Mouse (Mus musculus): Measurements from ENCODE around the gene Cma1. TPM values are rescaled to one million over a fixed set of nuclear protein-coding genes. Genes with fewer than 3 reads are reported as not detected.

Gene Cma1
- polyA plus RNA-seq, 1 experiment from 2014 or later, result 0.67 TPM

DNA sequence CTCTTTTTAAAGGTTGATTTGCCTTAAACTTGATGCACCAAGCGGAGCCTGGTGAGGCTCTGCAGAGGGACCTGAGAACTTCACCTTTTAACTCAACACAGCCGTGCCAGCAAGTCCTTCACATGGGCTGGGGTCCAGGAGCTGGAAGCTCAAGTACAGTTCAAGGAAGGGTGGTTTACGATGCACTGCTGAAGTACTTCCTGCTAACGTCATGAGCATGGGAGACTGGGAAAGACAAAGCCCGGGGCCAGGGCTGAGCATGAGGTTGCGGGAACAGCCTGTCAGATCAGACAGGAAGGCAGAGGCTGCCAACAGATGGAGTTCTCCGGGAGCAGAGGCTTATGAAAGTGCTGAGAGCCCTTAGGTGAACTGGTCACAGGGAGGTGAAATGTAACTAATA lies 10.9 kb downstream of the Cma1 start:
- Histone ChIP-seq H3K4me3 (ENCODE audit: low read depth, low read length) (no peak overlapping the region), H3K9ac (ENCODE audit: low read depth, low read length) (no peak overlapping the region), H3K9me3 (replicated peaks; ENCODE audit: control insufficient read depth, low read length) (no peaks in the 10 kb centered on the region), H3K36me3 (ENCODE audit: control insufficient read depth, insufficient read depth) (no peaks in the 10 kb centered on the region), H3K4me2 (ENCODE audit: low read depth, low read length) (no peak overlapping the region), H3K4me1 (ENCODE audit: control insufficient read depth, low read depth, low read length) (no peaks in the 10 kb centered on the region), H3K27me3 (ENCODE audit: control insufficient read depth, insufficient read depth, low read depth, low read length) (no peaks in the 10 kb centered on the region), H3K27ac (ENCODE audit: low read length) (no peak overlapping the region)
- WGBS (ENCODE audit: insufficient replicate concordance), result 34% methylated on average over 7 of the region's 7 CpGs
- ATAC-seq (ENCODE audit: low read depth), result no peak

- H3K36me3 ChIP-seq (ENCODE audit: control insufficient read depth, insufficient read depth), result no peaks in the 10 kb centered on the region
- no peaks in the 10 kb centered on the region for H3K4me1 ChIP-seq (ENCODE audit: control insufficient read depth, low read depth, low read length)
- no peak overlapping the region for H3K9ac ChIP-seq (ENCODE audit: low read depth, low read length)
- no peak overlapping the region for H3K4me2 ChIP-seq (ENCODE audit: low read depth, low read length)
- H3K27me3 ChIP-seq (ENCODE audit: control insufficient read depth, insufficient read depth, low read depth, low read length), result no peaks in the 10 kb centered on the region
- ATAC-seq (ENCODE audit: low read depth), result no peak
- no peak overlapping the region for H3K4me3 ChIP-seq (ENCODE audit: low read depth, low read length)
- no peaks in the 10 kb centered on the region for H3K9me3 ChIP-seq (replicated peaks; ENCODE audit: control insufficient read depth, low read length)
- WGBS (ENCODE audit: insufficient replicate concordance), result 31% methylated on average over 12 of the region's 12 CpGs
- no peak overlapping the region for H3K27ac ChIP-seq (ENCODE audit: low read length)
These were observed 15.0 kb downstream of the Cma1 start for GRCm38 (mm10) chr14:55929263-55929997.

DNA sequence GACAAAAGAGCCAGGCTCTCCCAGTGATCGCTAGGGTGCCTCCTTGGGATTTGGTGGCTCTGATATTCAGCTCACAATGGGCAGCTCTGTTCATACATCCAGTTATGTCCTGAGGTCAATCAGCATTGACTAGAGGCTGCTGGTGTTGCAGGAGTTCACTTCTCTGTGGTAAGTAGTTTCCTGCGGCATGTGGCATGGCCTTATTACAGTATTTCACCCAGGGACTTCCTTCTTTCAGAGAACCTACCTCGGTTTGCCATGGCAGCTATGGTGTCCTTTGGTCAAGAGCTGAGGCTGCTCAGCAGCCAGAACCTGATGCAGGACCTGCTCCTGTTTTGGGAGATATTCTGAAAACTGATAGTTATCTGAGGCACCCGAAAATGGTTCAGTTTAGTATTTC lies 17.6 kb downstream of the Cma1 start:
- no peaks in the 10 kb centered on the region for H3K27me3 ChIP-seq (ENCODE audit: control insufficient read depth, insufficient read depth, low read depth, low read length)
- H3K4me3 ChIP-seq (ENCODE audit: low read depth, low read length), result no peak overlapping the region

DNA sequence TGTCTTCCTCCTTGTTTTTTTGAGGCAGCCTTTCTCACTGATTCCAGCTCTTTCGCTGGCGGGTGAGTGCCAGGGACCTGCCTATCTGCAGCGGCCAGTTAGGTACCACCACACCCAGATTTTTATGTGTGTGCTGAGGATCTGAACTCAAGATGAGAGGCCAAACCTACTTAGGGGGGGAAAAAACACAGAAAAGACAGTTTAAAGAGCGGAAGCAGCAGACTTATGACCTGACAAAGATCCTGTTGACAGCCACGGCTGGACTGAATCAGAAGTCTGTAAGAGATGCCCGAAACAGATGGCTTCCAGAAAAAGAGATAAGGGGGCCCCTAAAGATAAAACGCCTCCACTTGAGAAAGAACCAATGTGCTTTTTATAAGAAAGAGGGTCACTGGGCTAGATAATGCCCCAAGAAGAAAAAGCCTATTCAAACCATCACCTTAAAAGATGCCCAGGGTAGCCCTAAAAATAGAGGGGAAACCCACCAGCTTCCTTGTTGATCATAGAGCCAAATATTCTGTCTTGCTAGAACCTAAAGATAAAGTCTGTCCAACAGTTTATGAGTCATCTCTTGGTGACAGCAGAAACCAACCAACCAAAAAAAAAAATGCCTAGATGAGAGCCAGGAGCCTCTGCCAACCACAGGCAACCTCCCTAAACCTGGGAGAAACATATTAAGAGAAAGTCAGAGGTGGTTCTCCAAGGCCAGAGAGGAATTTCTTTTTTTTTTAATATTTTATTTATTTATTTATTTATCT lies 21.8 kb downstream of the Cma1 start:
- 0 out of 2 replicates have a peak overlapping the region, but pooled peaks have one; percentile 4 for H3K4me3 ChIP-seq (ENCODE audit: low read depth, low read length)
- ATAC-seq (ENCODE audit: low read depth), result peak; percentile 83
- 13% methylated on average over 7 of the region's 7 CpGs for WGBS (ENCODE audit: insufficient replicate concordance)
- peak overlapping the region; percentile 34 for H3K4me2 ChIP-seq (ENCODE audit: low read depth, low read length)
- H3K27me3 ChIP-seq (ENCODE audit: control insufficient read depth, insufficient read depth, low read depth, low read length), result no peaks in the 10 kb centered on the region
- H3K4me1 ChIP-seq (ENCODE audit: control insufficient read depth, low read depth, low read length), result peaks cover 17% of the 10 kb centered on the region
- H3K36me3 ChIP-seq (ENCODE audit: control insufficient read depth, insufficient read depth), result no peaks in the 10 kb centered on the region
- H3K9ac ChIP-seq (ENCODE audit: low read depth, low read length), result no peak overlapping the region
- no peaks in the 10 kb centered on the region for H3K9me3 ChIP-seq (replicated peaks; ENCODE audit: control insufficient read depth, low read length)
- peak overlapping the region; percentile 45 for H3K27ac ChIP-seq (ENCODE audit: low read length)

More for the DNA sequence above, 17.6 kb downstream of the Cma1 start:
- peaks cover 14% of the 10 kb centered on the region for H3K4me1 ChIP-seq (ENCODE audit: control insufficient read depth, low read depth, low read length)
- no peak for ATAC-seq (ENCODE audit: low read depth)
- no peaks in the 10 kb centered on the region for H3K36me3 ChIP-seq (ENCODE audit: control insufficient read depth, insufficient read depth)
- H3K9ac ChIP-seq (ENCODE audit: low read depth, low read length), result no peak overlapping the region
- H3K9me3 ChIP-seq (replicated peaks; ENCODE audit: control insufficient read depth, low read length), result no peaks in the 10 kb centered on the region
- H3K4me2 ChIP-seq (ENCODE audit: low read depth, low read length), result no peak overlapping the region
- H3K27ac ChIP-seq (ENCODE audit: low read length), result no peak overlapping the region
- WGBS (ENCODE audit: insufficient replicate concordance), result 36% methylated on average over 4 of the region's 4 CpGs

DNA sequence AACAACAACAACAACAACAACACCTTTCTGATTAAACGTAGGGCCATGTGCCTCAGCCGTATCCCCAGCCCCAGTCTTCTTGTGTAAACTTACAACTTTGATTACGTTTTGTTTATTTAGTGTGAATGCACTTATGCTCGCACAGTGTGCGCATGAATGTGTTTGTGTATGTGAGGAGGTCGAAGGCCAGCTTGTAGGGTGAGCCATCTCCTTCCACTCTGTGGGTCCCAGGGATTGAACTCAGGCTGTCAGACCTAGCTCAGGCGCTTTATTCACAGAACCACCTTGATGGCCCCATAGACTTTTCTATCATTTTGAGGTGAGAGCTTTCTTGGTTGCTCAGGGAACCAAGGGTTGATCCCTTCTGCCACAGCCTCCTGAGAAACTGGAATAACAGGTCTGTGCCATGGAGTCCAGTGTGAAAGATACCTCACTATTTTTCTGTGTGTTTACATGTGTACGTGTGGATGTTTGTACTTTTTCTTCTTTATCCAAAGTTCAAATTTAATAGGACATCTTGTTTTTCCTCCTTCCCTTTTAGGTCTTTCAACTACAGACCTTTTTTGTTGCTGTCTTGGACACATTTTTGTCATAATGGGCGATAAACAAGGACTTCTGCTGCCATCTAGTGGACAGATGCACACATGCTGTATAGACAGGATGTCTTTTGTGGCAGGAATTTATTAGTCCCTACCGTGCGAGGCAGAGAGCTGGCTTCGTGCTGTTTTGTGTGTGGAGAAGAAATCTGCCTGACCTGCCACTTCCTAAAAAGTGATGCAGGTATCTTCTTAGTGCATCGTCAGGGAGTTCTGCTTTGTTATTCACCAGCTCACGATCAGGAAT lies 26.0 kb downstream of the Cma1 start:
- H3K4me2 ChIP-seq (ENCODE audit: low read depth, low read length), result no peak overlapping the region
- WGBS (ENCODE audit: insufficient replicate concordance), result 32% methylated on average over 14 of the region's 14 CpGs

DNA sequence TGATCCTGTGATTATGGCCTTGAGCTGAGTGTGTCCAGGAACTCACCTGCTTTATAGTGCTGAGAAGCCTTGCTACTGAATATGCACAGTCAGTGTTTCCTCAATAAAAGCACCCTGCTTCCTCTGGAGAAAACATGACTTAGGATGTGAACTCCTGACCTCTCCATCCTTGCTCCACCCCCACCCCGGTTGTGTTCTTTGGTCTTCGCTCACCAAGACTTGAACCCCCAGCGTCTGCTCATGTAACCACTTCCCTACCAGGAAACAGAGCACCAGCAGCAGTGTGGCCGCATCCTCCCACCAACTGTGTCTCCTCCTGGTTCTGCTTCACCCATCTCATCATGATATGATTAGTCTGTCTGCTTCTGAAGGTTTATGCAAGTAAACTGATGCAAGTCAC lies 31.1 kb downstream of the Cma1 start:
- no peak overlapping the region for H3K4me2 ChIP-seq (ENCODE audit: low read depth, low read length)
- no peaks in the 10 kb centered on the region for H3K4me1 ChIP-seq (ENCODE audit: control insufficient read depth, low read depth, low read length)
- no peak overlapping the region for H3K27ac ChIP-seq (ENCODE audit: low read length)
- H3K9me3 ChIP-seq (replicated peaks; ENCODE audit: control insufficient read depth, low read length), result no peaks in the 10 kb centered on the region
- no peak overlapping the region for H3K9ac ChIP-seq (ENCODE audit: low read depth, low read length)
- H3K4me3 ChIP-seq (ENCODE audit: low read depth, low read length), result no peak overlapping the region
- H3K27me3 ChIP-seq (ENCODE audit: control insufficient read depth, insufficient read depth, low read depth, low read length), result no peaks in the 10 kb centered on the region
- WGBS (ENCODE audit: insufficient replicate concordance), result 20% methylated on average over 4 of the region's 4 CpGs
- ATAC-seq (ENCODE audit: low read depth), result no peak
- no peaks in the 10 kb centered on the region for H3K36me3 ChIP-seq (ENCODE audit: control insufficient read depth, insufficient read depth)

More for the DNA sequence above, 26.0 kb downstream of the Cma1 start:
- no peaks in the 10 kb centered on the region for H3K9me3 ChIP-seq (replicated peaks; ENCODE audit: control insufficient read depth, low read length)
- no peak overlapping the region for H3K27ac ChIP-seq (ENCODE audit: low read length)
- no peak overlapping the region for H3K4me3 ChIP-seq (ENCODE audit: low read depth, low read length)
- ATAC-seq (ENCODE audit: low read depth), result no peak
- H3K27me3 ChIP-seq (ENCODE audit: control insufficient read depth, insufficient read depth, low read depth, low read length), result no peaks in the 10 kb centered on the region
- H3K36me3 ChIP-seq (ENCODE audit: control insufficient read depth, insufficient read depth), result no peaks in the 10 kb centered on the region
- H3K4me1 ChIP-seq (ENCODE audit: control insufficient read depth, low read depth, low read length), result peaks cover 14% of the 10 kb centered on the region
- H3K9ac ChIP-seq (ENCODE audit: low read depth, low read length), result no peak overlapping the region

DNA sequence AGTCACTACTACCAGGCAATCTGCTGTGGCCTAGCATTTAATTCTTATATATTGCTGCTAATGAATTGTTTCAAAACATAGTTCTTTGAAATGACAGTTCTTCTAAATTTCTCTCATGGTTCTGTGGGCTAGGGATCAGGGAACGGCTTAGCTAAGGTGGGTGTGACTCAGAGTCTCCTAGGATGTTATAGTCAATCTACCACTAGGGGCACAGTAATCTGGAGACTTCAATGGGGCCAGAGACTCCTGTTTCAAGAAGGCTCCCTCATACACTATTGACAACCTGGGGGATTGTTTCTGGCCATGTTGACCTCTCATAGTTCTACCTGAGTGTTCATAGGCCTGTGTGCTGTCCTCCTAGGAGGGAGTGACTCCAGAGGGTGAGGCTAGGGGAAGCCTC lies 39.0 kb downstream of the Cma1 start:
- Histone ChIP-seq H3K36me3 (ENCODE audit: control insufficient read depth, insufficient read depth) (no peaks in the 10 kb centered on the region), H3K9ac (ENCODE audit: low read depth, low read length) (no peak overlapping the region), H3K4me2 (ENCODE audit: low read depth, low read length) (no peak overlapping the region), H3K4me3 (ENCODE audit: low read depth, low read length) (no peak overlapping the region), H3K27ac (ENCODE audit: low read length) (no peak overlapping the region), H3K4me1 (ENCODE audit: control insufficient read depth, low read depth, low read length) (no peaks in the 10 kb centered on the region; the same call in 1 of the 2 replicates), H3K27me3 (ENCODE audit: control insufficient read depth, insufficient read depth, low read depth, low read length) (no peaks in the 10 kb centered on the region), H3K9me3 (replicated peaks; ENCODE audit: control insufficient read depth, low read length) (no peaks in the 10 kb centered on the region)
- ATAC-seq (ENCODE audit: low read depth), result no peak
- WGBS (ENCODE audit: insufficient replicate concordance), result 11% methylated on average over 1 of the region's 1 CpGs

DNA sequence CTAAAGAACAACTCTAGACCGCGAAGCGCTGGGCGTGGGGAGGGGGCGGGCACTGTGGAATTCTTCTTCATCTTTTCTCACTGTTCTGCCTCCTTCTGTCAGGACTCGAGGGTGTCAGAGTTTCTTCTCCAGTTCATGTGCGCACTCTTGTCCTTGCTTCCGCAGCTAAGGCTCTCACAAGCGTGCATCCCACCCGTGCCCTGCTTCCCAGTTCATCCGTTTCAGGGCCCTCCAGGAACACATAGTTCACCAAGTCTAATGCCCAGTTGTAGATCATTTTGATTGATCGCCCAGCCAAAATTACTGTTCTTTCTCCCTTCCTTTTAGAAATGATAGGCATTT lies 44.1 kb downstream of the Cma1 start:
- 8% methylated on average over 12 of the region's 12 CpGs for WGBS (ENCODE audit: insufficient replicate concordance)
- Histone ChIP-seq H3K9me3 (replicated peaks; ENCODE audit: control insufficient read depth, low read length) (no peaks in the 10 kb centered on the region), H3K27me3 (ENCODE audit: control insufficient read depth, insufficient read depth, low read depth, low read length) (no peaks in the 10 kb centered on the region; the same call in 1 of the 2 replicates), H3K4me1 (ENCODE audit: control insufficient read depth, low read depth, low read length) (peaks cover 12% of the 10 kb centered on the region; the same call in 1 of the 2 replicates), H3K4me3 (ENCODE audit: low read depth, low read length) (peak overlapping the region; percentile 51), H3K27ac (ENCODE audit: low read length) (no peak overlapping the region), H3K4me2 (ENCODE audit: low read depth, low read length) (peak overlapping the region; percentile 73), H3K36me3 (ENCODE audit: control insufficient read depth, insufficient read depth) (peaks cover 12% of the 10 kb centered on the region), H3K9ac (ENCODE audit: low read depth, low read length) (peak overlapping the region; percentile 53)
- ATAC-seq (ENCODE audit: low read depth), result no peak
